Mouse (Mus musculus): ENCODE measurements at regions not wholly inside any gene's neighbourhood (a gene's known extent, or its start where the extent isn't known, plus 50 kb on each side); places are given as distances from the start of the nearest gene placed in this dataset.

GRCm38 (mm10) chr15:10816213-10816621 lies 101.8 kb upstream of the Rai14 start:
- H3K4me3 ChIP-seq (ENCODE audit: insufficient read depth in 1 of 2, low read depth in 1 of 2, low read length in 2 of 2, poor library complexity in 1 of 2, severe bottlenecking in 1 of 2): no peak overlapping the region
- no peak for TF ChIP-seq MAFK (IDR thresholded peaks at IDR 0.05; ENCODE audit: insufficient read depth, low read depth, low read length)
- no peak for TF ChIP-seq CHD2 (IDR thresholded peaks at IDR 0.05; ENCODE audit: low read depth, low read length)
- no peak for TF ChIP-seq ZC3H11A (IDR thresholded peaks at IDR 0.05; ENCODE audit: borderline replicate concordance, low read depth, low read length)
- TF ChIP-seq HCFC1 (IDR thresholded peaks at IDR 0.05; ENCODE audit: borderline replicate concordance, insufficient read depth, low read length): no peak
- TF ChIP-seq ZNF384 (IDR thresholded peaks at IDR 0.05; ENCODE audit: low read depth, low read length): no peak
- no peaks in the 10 kb centered on the region for H3K36me3 ChIP-seq (ENCODE audit: control insufficient read depth, insufficient read depth, low read length, poor library complexity, severe bottlenecking)
- DNase-seq (ENCODE audit: low read depth, low spot score): no peak
- no peaks in the 10 kb centered on the region for H3K4me1 ChIP-seq (ENCODE audit: control insufficient read depth in 2 of 2, insufficient read depth in 2 of 2, low read length in 2 of 2, poor library complexity in 1 of 2)
- H3K27ac ChIP-seq (ENCODE audit: insufficient read depth, low read depth, low read length, poor library complexity, severe bottlenecking): no peak overlapping the region
- no peaks in the 10 kb centered on the region for H3K9me3 ChIP-seq (ENCODE audit: control insufficient read depth, insufficient read depth, low read depth, low read length)
- no peak overlapping the region for H3K9ac ChIP-seq (ENCODE audit: insufficient read depth, low read depth, low read length, poor library complexity, severe bottlenecking)
- in situ Hi-C loops (cut with MboI; ENCODE audit: low sequenced_read_pairs in 2 of 2, unreplicated experiment in 2 of 2): no loop called here

DNA sequence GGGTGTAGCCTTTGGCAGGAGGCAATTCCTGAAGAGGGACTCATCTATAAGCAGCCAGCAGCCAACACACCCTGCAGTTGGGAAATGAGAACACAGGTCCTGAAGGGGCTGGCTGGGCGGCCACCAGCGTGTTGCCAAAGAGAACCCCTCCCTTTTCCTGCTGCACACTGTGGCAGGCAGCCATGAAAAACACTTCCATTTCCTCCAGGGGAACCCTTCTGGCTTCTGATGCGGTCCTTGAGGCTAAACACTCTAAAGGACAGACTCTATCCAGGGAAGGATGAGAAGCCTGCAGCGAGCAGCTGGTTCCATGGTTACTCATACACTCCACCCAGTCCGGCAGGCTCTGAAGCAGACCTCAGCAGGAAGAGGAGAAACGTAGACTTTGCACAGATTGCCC lies 103.8 kb upstream of the Rai14 start:
- no peak overlapping the region for H3K9ac ChIP-seq (ENCODE audit: insufficient read depth, low read depth, low read length, poor library complexity, severe bottlenecking)
- no peak overlapping the region for H3K27ac ChIP-seq (ENCODE audit: insufficient read depth, low read depth, low read length, poor library complexity, severe bottlenecking)
- in situ Hi-C loops (cut with MboI; ENCODE audit: low sequenced_read_pairs in 2 of 2, unreplicated experiment in 2 of 2): no loop called here
- H3K4me3 ChIP-seq (ENCODE audit: insufficient read depth in 1 of 2, low read depth in 1 of 2, low read length in 2 of 2, poor library complexity in 1 of 2, severe bottlenecking in 1 of 2): no peak overlapping the region
- no peaks in the 10 kb centered on the region for H3K4me1 ChIP-seq (ENCODE audit: control insufficient read depth in 2 of 2, insufficient read depth in 2 of 2, low read length in 2 of 2, poor library complexity in 1 of 2)
- no peaks in the 10 kb centered on the region for H3K36me3 ChIP-seq (ENCODE audit: control insufficient read depth, insufficient read depth, low read length, poor library complexity, severe bottlenecking)
- TF ChIP-seq CHD2 (IDR thresholded peaks at IDR 0.05; ENCODE audit: low read depth, low read length): no peak
- TF ChIP-seq HCFC1 (IDR thresholded peaks at IDR 0.05; ENCODE audit: borderline replicate concordance, insufficient read depth, low read length): no peak
- no peak for TF ChIP-seq MAFK (IDR thresholded peaks at IDR 0.05; ENCODE audit: insufficient read depth, low read depth, low read length)
- no peak for TF ChIP-seq ZC3H11A (IDR thresholded peaks at IDR 0.05; ENCODE audit: borderline replicate concordance, low read depth, low read length)
- TF ChIP-seq ZNF384 (IDR thresholded peaks at IDR 0.05; ENCODE audit: low read depth, low read length): no peak
- no peaks in the 10 kb centered on the region for H3K9me3 ChIP-seq (ENCODE audit: control insufficient read depth, insufficient read depth, low read depth, low read length)
- DNase-seq (ENCODE audit: low read depth, low spot score): no peak

DNA sequence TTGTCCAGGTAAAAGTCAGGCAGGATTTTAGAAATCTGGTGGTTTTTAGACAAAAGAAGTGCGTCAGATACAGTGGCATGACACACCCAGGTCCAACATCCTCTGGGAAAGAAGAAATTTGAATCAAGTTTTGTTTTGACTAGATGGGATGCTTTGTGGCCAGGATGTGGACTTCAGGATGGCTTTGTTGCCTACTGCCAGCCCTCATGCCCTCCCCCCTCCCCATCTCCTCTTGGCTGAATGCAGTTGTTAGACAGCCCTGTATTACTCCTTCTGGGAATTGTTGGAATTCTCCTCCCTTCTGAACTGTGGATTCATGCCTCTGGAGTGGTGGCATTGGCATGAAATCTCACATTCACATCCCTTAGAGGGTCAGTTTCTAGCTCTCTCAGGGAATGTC lies 104.3 kb upstream of the Rai14 start:
- in situ Hi-C loops (cut with MboI; ENCODE audit: low sequenced_read_pairs in 2 of 2, unreplicated experiment in 2 of 2): no loop called here
- TF ChIP-seq HCFC1 (IDR thresholded peaks at IDR 0.05; ENCODE audit: borderline replicate concordance, insufficient read depth, low read length) (no peak), ZC3H11A (IDR thresholded peaks at IDR 0.05; ENCODE audit: borderline replicate concordance, low read depth, low read length) (no peak), CHD2 (IDR thresholded peaks at IDR 0.05; ENCODE audit: low read depth, low read length) (no peak), ZNF384 (IDR thresholded peaks at IDR 0.05; ENCODE audit: low read depth, low read length) (no peak), MAFK (IDR thresholded peaks at IDR 0.05; ENCODE audit: insufficient read depth, low read depth, low read length) (no peak)
- Histone ChIP-seq H3K9ac (ENCODE audit: insufficient read depth, low read depth, low read length, poor library complexity, severe bottlenecking) (no peak overlapping the region), H3K9me3 (ENCODE audit: control insufficient read depth, insufficient read depth, low read depth, low read length) (no peaks in the 10 kb centered on the region), H3K4me3 (ENCODE audit: insufficient read depth in 1 of 2, low read depth in 1 of 2, low read length in 2 of 2, poor library complexity in 1 of 2, severe bottlenecking in 1 of 2) (no peak overlapping the region), H3K27ac (ENCODE audit: insufficient read depth, low read depth, low read length, poor library complexity, severe bottlenecking) (no peak overlapping the region), H3K36me3 (ENCODE audit: control insufficient read depth, insufficient read depth, low read length, poor library complexity, severe bottlenecking) (no peaks in the 10 kb centered on the region), H3K4me1 (ENCODE audit: control insufficient read depth in 2 of 2, insufficient read depth in 2 of 2, low read length in 2 of 2, poor library complexity in 1 of 2) (peaks cover 0 to 1% of the 10 kb centered on the region in 2 experiments; a peak in 2 of 4 replicates)
- no peak for DNase-seq (ENCODE audit: low read depth, low spot score)

- Histone ChIP-seq H3K4me3 (ENCODE audit: insufficient read depth in 1 of 2, low read depth in 1 of 2, low read length in 2 of 2, poor library complexity in 1 of 2, severe bottlenecking in 1 of 2) (no peak overlapping the region; a peak in 1 of 4 replicates), H3K27ac (ENCODE audit: insufficient read depth, low read depth, low read length, poor library complexity, severe bottlenecking) (peak overlapping the region; percentile 61; the same call in 1 of the 2 replicates), H3K4me1 (ENCODE audit: control insufficient read depth in 2 of 2, insufficient read depth in 2 of 2, low read length in 2 of 2, poor library complexity in 1 of 2) (peaks cover 4 to 6% of the 10 kb centered on the region in 2 experiments; a peak in 3 of 4 replicates), H3K9me3 (ENCODE audit: control insufficient read depth, insufficient read depth, low read depth, low read length) (no peaks in the 10 kb centered on the region), H3K36me3 (ENCODE audit: control insufficient read depth, insufficient read depth, low read length, poor library complexity, severe bottlenecking) (no peaks in the 10 kb centered on the region), H3K9ac (ENCODE audit: insufficient read depth, low read depth, low read length, poor library complexity, severe bottlenecking) (no peak overlapping the region)
- in situ Hi-C loops (cut with MboI; ENCODE audit: low sequenced_read_pairs in 2 of 2, unreplicated experiment in 2 of 2): no loop called here
- peak; percentile 28 for DNase-seq (ENCODE audit: low read depth, low spot score)
- TF ChIP-seq MAFK (IDR thresholded peaks at IDR 0.05; ENCODE audit: insufficient read depth, low read depth, low read length) (no peak), HCFC1 (IDR thresholded peaks at IDR 0.05; ENCODE audit: borderline replicate concordance, insufficient read depth, low read length) (no peak), ZNF384 (IDR thresholded peaks at IDR 0.05; ENCODE audit: low read depth, low read length) (no peak), ZC3H11A (IDR thresholded peaks at IDR 0.05; ENCODE audit: borderline replicate concordance, low read depth, low read length) (no peak), CHD2 (IDR thresholded peaks at IDR 0.05; ENCODE audit: low read depth, low read length) (no peak)
These were observed 109.5 kb upstream of the Rai14 start for GRCm38 (mm10) chr15:10823933-10824332.

GRCm38 (mm10) chr15:10829588-10829987 lies 115.2 kb upstream of the Rai14 start:
- Histone ChIP-seq H3K27ac (ENCODE audit: insufficient read depth, low read depth, low read length, poor library complexity, severe bottlenecking) (no peak overlapping the region), H3K9me3 (ENCODE audit: control insufficient read depth, insufficient read depth, low read depth, low read length) (no peaks in the 10 kb centered on the region), H3K4me1 (ENCODE audit: control insufficient read depth in 2 of 2, insufficient read depth in 2 of 2, low read length in 2 of 2, poor library complexity in 1 of 2) (peaks cover 0 to 2% of the 10 kb centered on the region in 2 experiments; a peak in 1 of 4 replicates), H3K4me3 (ENCODE audit: insufficient read depth in 1 of 2, low read depth in 1 of 2, low read length in 2 of 2, poor library complexity in 1 of 2, severe bottlenecking in 1 of 2) (no peak overlapping the region), H3K9ac (ENCODE audit: insufficient read depth, low read depth, low read length, poor library complexity, severe bottlenecking) (no peak overlapping the region), H3K36me3 (ENCODE audit: control insufficient read depth, insufficient read depth, low read length, poor library complexity, severe bottlenecking) (no peaks in the 10 kb centered on the region)
- in situ Hi-C loops (cut with MboI; ENCODE audit: low sequenced_read_pairs in 2 of 2, unreplicated experiment in 2 of 2): no loop called here
- no peak for TF ChIP-seq CHD2 (IDR thresholded peaks at IDR 0.05; ENCODE audit: low read depth, low read length)
- no peak for TF ChIP-seq MAFK (IDR thresholded peaks at IDR 0.05; ENCODE audit: insufficient read depth, low read depth, low read length)
- no peak for TF ChIP-seq HCFC1 (IDR thresholded peaks at IDR 0.05; ENCODE audit: borderline replicate concordance, insufficient read depth, low read length)
- no peak for DNase-seq (ENCODE audit: low read depth, low spot score)
